In the genomic region with DNA sequence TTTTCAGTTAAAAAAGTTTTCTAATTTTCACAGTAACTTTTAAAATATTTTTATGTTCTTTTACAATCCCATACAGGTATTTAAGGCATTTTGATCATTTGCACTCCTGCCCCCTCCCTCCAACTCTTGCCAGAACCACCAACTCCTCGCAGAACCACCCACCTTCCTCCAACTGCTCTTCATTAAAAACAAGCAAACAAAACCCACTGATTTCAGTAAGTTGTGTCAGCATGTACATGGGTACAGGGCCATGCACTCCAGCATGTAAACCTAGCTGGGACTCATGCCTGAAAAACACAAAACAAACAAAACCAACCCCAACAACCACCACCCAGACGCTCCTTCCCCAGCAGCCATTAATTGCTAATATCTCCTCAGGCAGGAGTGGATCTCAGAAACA, we compare ENCODE assay signal across 17 mouse cellular contexts. TPM values are rescaled to one million over a fixed set of nuclear protein-coding genes. Genes with fewer than 3 reads are reported as not detected.
DNase-seq lines count a peak whose midpoint lies in the region; ATAC-seq and TF ChIP-seq lines count a peak whose summit lies in the region.
"Had no signal": no experiment of that assay in that cellular context is flagged by ENCODE, and none has a peak within 500 bp of the region (broad histone marks: within the 10 kb centered on the region; RNA-seq: fewer than 3 reads in every experiment).

No protein-coding gene starts in this region.

- H3K27me3 ChIP-seq in liver, adult 2 months (ENCODE audit: control insufficient read depth, insufficient read depth, low read length): no peaks in the 10 kb centered on the region
- no peaks in the 10 kb centered on the region for H3K27me3 ChIP-seq in liver, embryonic 11.5 days (replicated peaks; ENCODE audit: control insufficient read depth, insufficient read depth, low read length)
- H3K27me3 ChIP-seq: embryonic facial prominence, embryonic 12.5 days; forebrain, embryonic 13.5 days; forebrain, embryonic 15.5 days had no signal

- no peak for TF ChIP-seq CTCF in layer of hippocampus, adult 2 months (conservative IDR thresholded peaks at IDR 0.05)
- no peak for TF ChIP-seq CTCF in liver, adult 2 months (IDR thresholded peaks at IDR 0.05; ENCODE audit: low read depth, low read length)

- peak overlapping the region; percentile 61; the same call in 1 of the 2 replicates for H3K27ac ChIP-seq in layer of hippocampus, adult 2 months
- no peak overlapping the region for H3K27ac ChIP-seq in liver, adult 2 months (replicated peaks; ENCODE audit: insufficient read depth, low read depth, low read length)
- no peak overlapping the region for H3K27ac ChIP-seq in liver, embryonic 11.5 days (ENCODE audit: low read depth, low read length)
- H3K27ac ChIP-seq: embryonic facial prominence, embryonic 10.5 days; embryonic facial prominence, embryonic 12.5 days; forebrain, embryonic 13.5 days; forebrain, embryonic 15.5 days had no signal

- H3K4me3 ChIP-seq in layer of hippocampus, adult 2 months: no peak overlapping the region
- no peak overlapping the region for H3K4me3 ChIP-seq in liver, adult 2 months (ENCODE audit: insufficient read depth, low read depth, low read length)
- H3K4me3 ChIP-seq in liver, embryonic 11.5 days (ENCODE audit: low read depth, low read length): no peak overlapping the region
- H3K4me3 ChIP-seq: embryonic facial prominence, embryonic 10.5 days; embryonic facial prominence, embryonic 12.5 days; forebrain, embryonic 13.5 days; forebrain, embryonic 15.5 days had no signal

- no peak overlapping the region for H3K4me2 ChIP-seq in liver, embryonic 11.5 days
- H3K4me2 ChIP-seq: embryonic facial prominence, embryonic 12.5 days; forebrain, embryonic 13.5 days; forebrain, embryonic 15.5 days had no signal

- WGBS in liver, adult 2 months: 21% methylated on average over 2 of the region's 2 CpGs
- WGBS in liver, embryonic 11.5 days: 82% methylated on average over 2 of the region's 2 CpGs

- peaks cover 14% of the 10 kb centered on the region; the same call in 1 of the 2 replicates for H3K79me2 ChIP-seq in liver, adult 2 months (ENCODE audit: control insufficient read depth, insufficient read depth, low read length)

- no peak overlapping the region for H3K9ac ChIP-seq in liver, adult 2 months (ENCODE audit: low read depth, low read length)
- no peak overlapping the region for H3K9ac ChIP-seq in liver, embryonic 11.5 days (ENCODE audit: low read depth, low read length)
- H3K9ac ChIP-seq: embryonic facial prominence, embryonic 12.5 days; forebrain, embryonic 13.5 days; forebrain, embryonic 15.5 days; forebrain, postnatal 0 days had no signal

- no peaks in the 10 kb centered on the region for H3K9me3 ChIP-seq in liver, embryonic 11.5 days (ENCODE audit: control insufficient read depth, low read length)
- H3K9me3 ChIP-seq: embryonic facial prominence, embryonic 10.5 days; embryonic facial prominence, embryonic 12.5 days; forebrain, embryonic 13.5 days; forebrain, embryonic 15.5 days had no signal

- H3K4me1 ChIP-seq in liver, adult 2 months (ENCODE audit: control insufficient read depth, insufficient read depth, low read length): peaks cover 5% of the 10 kb centered on the region
- H3K4me1 ChIP-seq in liver, embryonic 11.5 days (replicated peaks; ENCODE audit: control insufficient read depth, insufficient read depth, low read length): no peaks in the 10 kb centered on the region; the same call in 1 of the 2 replicates
- H3K4me1 ChIP-seq: embryonic facial prominence, embryonic 10.5 days; embryonic facial prominence, embryonic 12.5 days; forebrain, embryonic 13.5 days had no signal

- no peaks in the 10 kb centered on the region for H3K36me3 ChIP-seq in liver, adult 2 months (ENCODE audit: control insufficient read depth, insufficient read depth, low read length)
- no peaks in the 10 kb centered on the region; the same call in 1 of the 2 replicates for H3K36me3 ChIP-seq in liver, embryonic 11.5 days (ENCODE audit: control insufficient read depth, insufficient read depth, low read length)
- H3K36me3 ChIP-seq: embryonic facial prominence, embryonic 12.5 days; forebrain, embryonic 15.5 days had no signal

- TF ChIP-seq POLR2A in liver, adult 2 months (IDR thresholded peaks at IDR 0.05; ENCODE audit: extremely low read depth, insufficient read depth, low read length): no peak

- DNase-seq in layer of hippocampus, adult 2 months (ENCODE audit: low spot score in 2 of 2): peak in 1 of 2 experiments; percentile 12
- DNase-seq in layer of hippocampus, postnatal 25 days (ENCODE audit: extremely low spot score in 1 of 2, low spot score in 1 of 2): no peak
- peak; percentile 33 for DNase-seq in liver, adult 2 months (ENCODE audit: extremely low read depth, low read depth, low spot score)
- no peak for DNase-seq in liver, embryonic 11.5 days (ENCODE audit: low spot score)
- no peak for DNase-seq in testis, postnatal 14 days (ENCODE audit: low spot score)
- DNase-seq: adrenal gland, adult 2 months; adrenal gland, postnatal 10 days; adrenal gland, postnatal 25 days; cerebellum, adult 11-12 months; cerebellum, adult 2 months; cerebellum, adult 9-10 months; cerebellum, postnatal 10 days; forebrain, postnatal 0 days had no signal

- ATAC-seq in liver, embryonic 11.5 days (replicated peaks; ENCODE audit: low FRiP score): no peak
- ATAC-seq: forebrain, embryonic 13.5 days; forebrain, embryonic 15.5 days; forebrain, postnatal 0 days had no signal

RNA-seq across cellular contexts. Expression of a gene that starts 7.2 kb away (rescaled TPM):
- 100 to 1,000 TPM; 444 to 450 TPM for total RNA-seq in layer of hippocampus, adult 2 months (2021)
- total RNA-seq in layer of hippocampus, postnatal 25 days (2021): 100 to 1,000 TPM; 442 to 457 TPM
- total RNA-seq in liver, adult 2 months (2014; rRNA removed): 20.1 and 21.6 TPM in 2 replicates
- 5.4 and 5.5 TPM in 2 replicates for polyA plus RNA-seq in liver, adult 2 months (2012; rRNA removed)
- 38.4 and 39.0 TPM in 2 replicates for polyA plus RNA-seq in liver, embryonic 11.5 days (2014; fragmentation: Nextera tagmentation; extraction: Ambion mirVana)

Comparison
In these comparisons a context has a peak if more than half of its experiments do, and no peak if none do; other contexts are left out.
1. RNA of a gene that starts 7.2 kb away (total RNA-seq): 442 to 457 TPM in layer of hippocampus, postnatal 25 days and 444 to 450 TPM in layer of hippocampus, adult 2 months; 20.1 to 21.6 TPM in liver, adult 2 months; every median in the first group is over 10 times any median in the second.